Mouse (Mus musculus): ENCODE results near the gene Tbxa2r.

Gene Tbxa2r

GRCm38 (mm10) chr10:81344421-81345161 lies 16.1 kb downstream of the Tbxa2r start:
- no peak for DNase-seq (ENCODE audit: low spot score)

- no peak for DNase-seq (ENCODE audit: low spot score)
These were observed 16.6 kb downstream of the Tbxa2r start for GRCm38 (mm10) chr10:81345162-81345534.

GRCm38 (mm10) chr10:81346453-81347067 lies 18.0 kb downstream of the Tbxa2r start:
- DNase-seq (ENCODE audit: low spot score): no peak

- DNase-seq (ENCODE audit: low spot score): peak; percentile 67
These were observed 20.6 kb downstream of the Tbxa2r start for GRCm38 (mm10) chr10:81349146-81349545.

GRCm38 (mm10) chr10:81349961-81350350 lies 21.4 kb downstream of the Tbxa2r start:
- DNase-seq (ENCODE audit: low spot score): no peak

- DNase-seq (ENCODE audit: low spot score): peak; percentile 98
These were observed 22.0 kb downstream of the Tbxa2r start, which contains the start of gene Hmg20b for GRCm38 (mm10) chr10:81350351-81351063. Gene Hmg20b (minus strand): TSS chr10:81350480.

- no peak for DNase-seq (ENCODE audit: low spot score)
These were observed 23.3 kb downstream of the Tbxa2r start for GRCm38 (mm10) chr10:81351678-81352291.

GRCm38 (mm10) chr10:81354738-81355477 lies 26.4 kb downstream of the Tbxa2r start:
- no peak for DNase-seq (ENCODE audit: low spot score)

- DNase-seq (ENCODE audit: low spot score): peak; percentile 35
These were observed 27.0 kb downstream of the Tbxa2r start for GRCm38 (mm10) chr10:81355533-81355932.

- DNase-seq (ENCODE audit: low spot score): no peak
These were observed 27.9 kb downstream of the Tbxa2r start for GRCm38 (mm10) chr10:81356352-81356990.

GRCm38 (mm10) chr10:81356991-81357844 lies 28.7 kb downstream of the Tbxa2r start, which contains the start of gene Mfsd12:
Gene Mfsd12 (plus strand): TSS chr10:81357491.
- peak; percentile 86 for DNase-seq (ENCODE audit: low spot score)

GRCm38 (mm10) chr10:81358209-81358608 lies 29.7 kb downstream of the Tbxa2r start:
- peak; percentile 76 for DNase-seq (ENCODE audit: low spot score)

GRCm38 (mm10) chr10:81358841-81359240 lies 30.3 kb downstream of the Tbxa2r start:
- DNase-seq (ENCODE audit: low spot score): peak; percentile 87

GRCm38 (mm10) chr10:81360721-81361120 lies 32.2 kb downstream of the Tbxa2r start:
- DNase-seq (ENCODE audit: low spot score): no peak

GRCm38 (mm10) chr10:81362336-81362949 lies 33.9 kb downstream of the Tbxa2r start:
- no peak for DNase-seq (ENCODE audit: low spot score)

- DNase-seq (ENCODE audit: low spot score): no peak
These were observed 35.2 kb downstream of the Tbxa2r start for GRCm38 (mm10) chr10:81363436-81364346.

- DNase-seq (ENCODE audit: low spot score): no peak
These were observed 36.1 kb downstream of the Tbxa2r start for GRCm38 (mm10) chr10:81364666-81365065.

- DNase-seq (ENCODE audit: low spot score): no peak
These were observed 36.5 kb downstream of the Tbxa2r start for GRCm38 (mm10) chr10:81365073-81365472.
